Mouse (Mus musculus): Measurements from ENCODE around the gene Mlxip.

- TF ChIP-seq CTCF (IDR thresholded peaks at IDR 0.05; ENCODE audit: low read depth) = no peak
- no peak for TF ChIP-seq EP300 (optimal IDR thresholded peaks at IDR 0.05)
These were observed 95.3 kb downstream of the Mlxip start for GRCm38 (mm10) chr5:123489935-123490334.

All from stomach, postnatal 0 days (tissue).